Mouse (Mus musculus) heart, adult 10 weeks (tissue): ENCODE results near the gene Tars. TPM values are rescaled to one million over a fixed set of nuclear protein-coding genes. Genes with fewer than 3 reads are reported as not detected.

Source experiments
- polyA plus RNA-seq: library from polyadenylated mRNA; stranded (reverse); fragments of 350-450 nt; fragmentation: Illumina TruSeq; extraction: RNeasy Lipid Tissue Mini Kit (QIAGEN cat#74804); gene quantifications from one replicate; pipeline ENCODE4 v1.2.3, GENCODE M21; 2014; ENCODE audit warnings: low read depth, low replicate concordance

The Tars gene
- 19.8 TPM for polyA plus RNA-seq

DNA sequence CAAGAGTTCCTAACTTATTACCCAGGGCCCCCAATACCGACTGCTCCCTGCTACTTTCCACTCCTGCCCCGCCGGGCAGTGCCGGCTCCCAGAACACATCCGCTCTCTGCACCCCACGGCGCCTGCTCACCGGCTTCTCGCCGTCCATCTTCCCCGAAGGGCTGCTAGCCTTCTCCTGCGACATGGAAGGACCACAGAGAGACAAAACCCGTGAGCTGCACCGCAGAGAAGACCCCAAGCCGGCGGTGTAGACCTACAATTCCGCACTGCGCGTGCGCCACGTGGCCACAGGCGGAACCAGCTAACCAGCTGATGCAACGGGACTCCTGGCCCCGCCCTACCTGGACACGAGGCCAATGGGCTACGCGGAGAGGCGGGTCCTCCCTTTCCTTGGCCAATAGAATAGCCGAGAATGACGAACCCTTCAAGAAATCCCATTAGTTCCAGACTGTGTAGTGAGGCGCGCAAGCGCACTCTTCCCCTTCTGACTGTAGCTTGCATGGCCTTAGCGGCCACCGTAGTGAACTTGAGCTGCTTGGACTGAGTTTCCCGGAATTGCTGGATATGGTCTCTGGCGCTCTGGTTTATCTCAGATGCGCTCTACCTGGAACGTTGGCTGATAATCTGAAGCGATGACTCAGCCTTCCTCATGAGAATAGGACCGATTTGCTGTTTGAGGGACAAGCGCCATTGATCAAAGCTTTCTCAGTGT is at the start of gene Tars:
Gene Tars (minus strand): TSS at position 310 of the 712 bp plus-strand sequence.

